Mouse (Mus musculus) olfactory bulb, adult 2 months (tissue): ENCODE data around the gene Bcas3. TPM values are rescaled to one million over a fixed set of nuclear protein-coding genes. Genes with fewer than 3 reads are reported as not detected.

Experiments used
- H3K27ac ChIP-seq: fragments of 200-500 bp; 2 replicates; pipeline ENCODE4 v1.5.1; 2012; ENCODE audit warnings: low read depth, low read length; ENCODE audit not compliant: insufficient read depth
- H3K4me1 ChIP-seq: fragments of 200-500 bp; 2 replicates; pipeline ENCODE4 v1.6.1; 2012; ENCODE audit warnings: low read length; ENCODE audit not compliant: control insufficient read depth, insufficient read depth
- H3K4me3 ChIP-seq: fragments of 200-500 bp; 2 replicates; pipeline ENCODE4 v1.5.1; 2012; ENCODE audit warnings: mild to moderate bottlenecking, low read depth, low read length, moderate library complexity; ENCODE audit not compliant: insufficient read depth
- CTCF ChIP-seq: fragments of 200-500 bp; IDR thresholded peaks from 2 replicates; pipeline ENCODE4 v1.5.1; 2012; ENCODE audit warnings: low read depth, mild to moderate bottlenecking, low read length, moderate library complexity; ENCODE audit not compliant: insufficient read depth
- POLR2A ChIP-seq: fragments of 200-500 bp; IDR thresholded peaks from 2 replicates; pipeline ENCODE4 v1.6.1; 2012; ENCODE audit warnings: mild to moderate bottlenecking, low read depth, low read length, moderate library complexity; ENCODE audit not compliant: insufficient read depth
- WGBS: fragments of 180-500 bp; shearing (Covaris S2); methylation state at CpG from one replicate; pipeline ENCODE4 v1.1.7; 2018; 5-methylcytosine and 5-hydroxymethylcytosine counted together
- polyA plus RNA-seq: library from polyadenylated mRNA; stranded (reverse); fragments of >200 nt; gene quantifications from 2 replicates; pipeline ENCODE4 v1.2.4, GENCODE M21; 2012; ENCODE audit warnings: low replicate concordance; ENCODE audit not compliant: missing spikeins, insufficient read depth, insufficient read length

The Bcas3 gene
- polyA plus RNA-seq, 1 experiment, result not detected

DNA sequence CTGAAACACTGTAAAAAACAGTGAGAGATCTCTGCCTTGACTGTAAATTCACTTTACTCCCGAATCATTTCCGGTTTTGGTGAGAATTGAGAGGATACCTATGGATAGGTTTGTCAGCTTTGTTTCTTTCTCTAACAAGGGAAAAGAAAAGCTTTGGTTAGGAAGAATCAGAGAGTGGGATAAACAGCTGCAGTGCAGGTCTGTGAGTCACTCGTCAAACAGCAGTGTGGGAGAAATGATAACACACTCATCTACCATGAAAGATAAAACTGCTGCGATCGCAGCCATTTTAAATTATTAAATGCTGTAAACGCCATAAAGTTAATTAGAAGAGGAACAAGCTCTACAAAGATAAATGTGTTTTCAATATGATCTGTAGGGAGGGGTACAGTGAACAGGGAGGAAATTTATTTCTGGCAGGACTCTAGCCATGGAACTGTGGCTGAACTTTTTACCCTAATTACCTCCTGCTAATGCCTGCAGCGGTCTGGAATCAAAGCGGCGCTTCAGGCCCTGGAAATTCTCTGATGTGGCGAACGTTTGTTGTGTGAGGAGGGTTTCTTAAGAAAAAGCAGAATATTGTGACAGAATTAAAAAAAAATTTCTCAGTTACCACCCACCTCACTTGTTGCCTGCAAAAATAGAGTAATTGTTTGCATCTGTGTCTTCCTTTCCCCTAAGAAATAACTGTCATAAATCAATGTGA, 77.9 kb downstream of the Bcas3 start:
- 40% methylated on average over 11 of the region's 11 CpGs for WGBS
- Histone ChIP-seq H3K4me1 (peaks cover 4% of the 10 kb centered on the region; the same call in 1 of the 2 replicates), H3K4me3 (no peak overlapping the region), H3K27ac (no peak overlapping the region)
- TF ChIP-seq CTCF (no peak), POLR2A (no peak)

DNA sequence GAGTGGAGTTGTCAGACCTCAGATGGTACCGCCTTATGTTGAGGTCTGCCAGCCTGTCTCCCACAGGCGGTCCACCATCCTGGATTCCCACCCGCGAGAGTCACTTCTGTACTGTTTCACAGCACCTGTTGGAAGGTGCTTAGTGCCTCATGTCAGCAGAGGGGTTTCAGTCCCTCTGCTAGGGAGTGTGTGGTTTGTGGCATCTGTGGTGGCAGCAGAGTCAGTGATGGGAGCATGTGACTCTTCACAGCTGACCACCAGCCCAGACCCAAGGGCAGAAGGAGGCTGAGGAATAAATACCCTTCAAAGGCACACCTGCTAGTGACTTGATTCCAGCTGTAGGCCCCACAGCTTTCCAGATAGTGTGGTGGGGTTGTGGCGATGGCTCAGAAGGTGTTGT, 94.4 kb downstream of the Bcas3 start:
- no peak for TF ChIP-seq CTCF
- TF ChIP-seq POLR2A, result no peak
- H3K4me1 ChIP-seq, result no peaks in the 10 kb centered on the region
- H3K4me3 ChIP-seq, result no peak overlapping the region
- H3K27ac ChIP-seq, result no peak overlapping the region
- 95% methylated on average over 5 of the region's 5 CpGs for WGBS

DNA sequence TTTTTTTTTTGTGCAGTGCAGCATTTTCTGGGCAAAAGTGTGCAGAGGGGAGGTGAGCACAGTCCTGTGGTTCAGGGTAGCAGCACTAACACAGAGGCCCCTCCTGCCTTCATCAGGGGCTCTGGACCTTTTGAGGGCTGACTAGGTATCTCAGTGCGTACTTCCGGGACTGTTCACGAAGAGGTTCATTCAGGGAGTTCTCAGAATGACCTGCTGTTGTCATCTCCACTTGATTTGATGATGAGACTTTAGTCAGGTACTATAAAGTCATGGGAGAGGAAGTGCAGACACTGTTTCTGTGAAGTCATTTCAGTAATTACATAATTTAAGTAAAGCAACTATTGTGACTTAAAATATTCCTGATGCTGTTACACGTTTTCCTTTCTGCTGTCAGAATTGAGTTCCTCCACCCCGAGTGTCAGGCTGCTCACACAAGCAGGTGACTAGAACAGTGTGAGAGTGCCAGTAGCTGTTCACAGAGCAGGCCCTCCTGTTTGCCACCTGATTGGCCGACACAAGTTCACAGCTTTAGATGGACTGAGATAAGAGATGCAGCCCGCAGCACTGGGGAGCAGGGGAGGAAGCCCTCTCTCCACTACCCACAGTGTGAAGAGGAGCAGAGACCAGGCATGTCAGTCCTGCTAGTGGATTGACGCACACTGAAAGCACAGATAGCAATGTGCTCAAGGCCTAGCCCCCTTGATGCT, 100.8 kb downstream of the Bcas3 start:
- Histone ChIP-seq H3K4me1 (no peaks in the 10 kb centered on the region), H3K27ac (no peak overlapping the region), H3K4me3 (no peak overlapping the region)
- WGBS, result 78% methylated on average over 8 of the region's 8 CpGs
- TF ChIP-seq CTCF (no peak), POLR2A (no peak)

DNA sequence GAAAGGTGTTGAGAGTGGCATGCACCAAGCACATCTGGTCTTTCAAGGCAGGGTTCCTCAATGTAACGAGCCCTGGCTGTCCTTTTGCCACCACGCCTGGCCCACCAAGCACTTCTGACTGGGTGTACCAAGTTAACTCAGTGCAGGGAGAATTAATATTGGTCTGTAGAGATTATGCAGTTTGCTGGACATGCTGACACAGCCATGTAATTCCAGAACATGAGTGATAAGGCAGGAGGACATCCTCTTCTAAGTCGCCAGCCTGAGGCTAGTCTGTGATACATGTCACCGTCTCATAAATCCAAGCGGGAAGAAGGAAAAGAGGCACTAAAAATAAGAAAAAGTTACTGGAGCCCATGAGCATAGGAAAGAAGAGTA, 101.3 kb downstream of the Bcas3 start:
- 94% methylated on average over 5 of the region's 5 CpGs for WGBS
- Histone ChIP-seq H3K4me3 (no peak overlapping the region), H3K27ac (no peak overlapping the region), H3K4me1 (no peaks in the 10 kb centered on the region)
- TF ChIP-seq CTCF (no peak), POLR2A (no peak)

DNA sequence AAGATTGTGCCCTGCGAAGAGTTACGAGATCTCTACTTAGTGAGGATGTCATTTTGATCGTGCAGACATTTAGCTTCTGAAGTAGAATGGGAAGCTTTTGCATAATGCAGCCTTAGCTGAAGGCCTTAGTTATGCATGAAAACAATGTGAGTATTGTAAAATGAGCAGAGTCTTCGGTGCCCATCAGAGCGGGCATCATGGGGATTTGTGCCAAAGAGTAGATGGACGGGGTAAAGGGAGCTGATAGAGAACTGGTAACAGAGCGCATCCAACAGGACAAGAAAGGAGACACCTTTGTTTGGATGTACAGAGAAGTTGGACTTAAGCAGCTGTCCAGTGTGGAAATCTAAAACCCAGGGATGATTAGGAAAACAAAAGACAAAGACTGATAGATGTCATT, 108.6 kb downstream of the Bcas3 start:
- no peaks in the 10 kb centered on the region for H3K4me1 ChIP-seq
- TF ChIP-seq CTCF (no peak), POLR2A (no peak)
- 70% methylated on average over 7 of the region's 7 CpGs for WGBS
- H3K27ac ChIP-seq, result peak overlapping the region; percentile 50; the same call in 1 of the 2 replicates
- no peak overlapping the region for H3K4me3 ChIP-seq

DNA sequence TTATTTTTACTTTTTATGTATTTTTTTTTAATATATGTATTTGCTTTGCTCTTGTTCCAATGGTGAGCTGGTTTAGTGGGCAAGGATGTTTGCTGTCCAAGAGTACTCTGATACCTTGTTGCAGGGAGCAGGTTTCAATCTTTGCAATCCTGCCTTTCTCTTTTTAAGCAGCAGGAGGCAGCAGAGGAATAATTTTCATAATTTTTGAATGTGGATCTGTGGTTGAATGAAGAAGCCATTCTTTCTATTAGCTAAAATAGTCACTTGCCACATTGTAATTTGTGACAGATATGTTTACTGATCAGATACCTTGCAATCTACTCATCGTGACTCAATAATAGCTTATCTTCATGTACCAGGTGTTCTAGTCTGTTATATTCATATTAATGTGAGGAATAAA, 116.6 kb downstream of the Bcas3 start:
- 48% methylated on average over 1 of the region's 1 CpGs for WGBS
- H3K4me1 ChIP-seq, result no peaks in the 10 kb centered on the region
- no peak overlapping the region for H3K4me3 ChIP-seq
- TF ChIP-seq POLR2A, result no peak
- TF ChIP-seq CTCF, result no peak
- H3K27ac ChIP-seq, result no peak overlapping the region

DNA sequence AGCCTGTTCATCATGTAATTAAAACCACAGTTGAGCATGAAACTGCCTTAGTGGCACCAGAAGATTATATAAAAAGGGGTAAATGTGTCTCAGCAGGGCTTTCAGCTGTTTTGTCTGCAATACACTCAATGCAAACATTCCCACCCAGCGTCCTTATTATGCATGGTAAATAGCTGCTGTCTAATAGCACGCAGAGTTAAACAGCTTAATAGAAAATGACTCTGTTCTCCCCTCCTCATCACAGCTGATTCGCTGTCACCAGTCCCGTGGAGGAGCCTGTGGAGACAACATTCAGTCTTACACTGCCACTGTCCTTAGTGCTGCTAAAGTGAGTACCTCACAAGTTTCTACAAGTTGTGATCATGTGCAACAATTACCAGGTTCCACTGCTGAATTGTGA, 117.5 kb downstream of the Bcas3 start:
- Histone ChIP-seq H3K4me1 (no peaks in the 10 kb centered on the region), H3K4me3 (no peak overlapping the region), H3K27ac (no peak overlapping the region)
- 35% methylated on average over 4 of the region's 4 CpGs for WGBS
- TF ChIP-seq POLR2A (no peak), CTCF (no peak)

DNA sequence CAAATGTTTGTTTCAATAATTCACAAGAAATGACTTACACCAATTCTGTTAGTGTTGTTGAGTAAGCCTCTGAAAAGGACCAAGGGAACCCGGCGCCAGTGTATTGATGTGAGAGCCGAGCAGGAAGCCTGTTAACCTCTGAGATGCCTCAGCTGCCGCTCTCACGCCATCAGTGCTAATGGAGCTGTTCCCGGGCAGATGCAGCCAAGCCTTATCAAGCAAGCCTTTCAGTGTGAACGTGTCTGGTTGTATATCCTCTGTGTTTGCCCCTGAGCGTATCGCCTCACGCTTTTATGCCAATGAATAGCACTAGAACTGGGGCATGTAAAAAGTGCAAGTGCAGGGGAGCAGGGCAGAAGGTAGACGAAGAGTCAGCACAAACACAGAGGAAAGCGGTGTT, 121.4 kb downstream of the Bcas3 start:
- Histone ChIP-seq H3K27ac (no peak overlapping the region), H3K4me1 (no peaks in the 10 kb centered on the region), H3K4me3 (no peak overlapping the region)
- TF ChIP-seq POLR2A (no peak), CTCF (no peak)
- WGBS, result 78% methylated on average over 12 of the region's 12 CpGs

DNA sequence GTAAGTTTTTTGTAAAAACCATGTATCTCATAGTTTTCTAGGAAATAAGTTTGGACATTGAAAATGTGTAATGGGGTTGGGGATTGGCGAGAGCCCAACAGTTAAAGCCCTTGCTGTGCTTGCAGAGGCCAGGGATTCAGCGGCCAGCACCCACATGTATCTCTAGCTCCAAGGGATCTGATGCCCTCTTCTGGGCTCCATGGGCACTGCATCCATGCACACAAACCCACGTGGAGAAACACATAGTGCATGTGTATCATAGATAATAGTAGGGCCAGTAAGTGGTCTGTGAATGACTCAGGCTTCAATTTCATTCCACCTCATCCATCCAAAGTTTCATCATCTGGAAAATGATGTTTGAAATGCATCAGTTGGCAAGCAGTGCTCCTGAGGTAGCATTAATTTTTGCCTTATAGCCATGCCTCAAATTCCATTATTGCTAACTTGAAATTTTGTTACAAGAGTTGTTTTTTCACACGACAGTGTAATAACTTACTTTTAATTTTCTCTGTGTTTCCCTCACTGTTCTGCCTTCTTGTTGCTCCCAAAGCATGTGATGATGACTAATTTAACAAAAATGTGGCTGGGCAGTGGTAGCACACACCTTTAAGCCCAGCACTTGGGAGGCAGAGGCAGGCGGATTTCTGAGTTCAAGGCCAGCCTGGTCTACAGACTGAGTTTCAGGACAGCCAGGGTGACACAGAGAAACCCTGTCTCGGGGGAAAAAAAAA, 129.9 kb downstream of the Bcas3 start:
- H3K4me3 ChIP-seq, result no peak overlapping the region
- WGBS, result 79% methylated on average over 6 of the region's 6 CpGs
- H3K4me1 ChIP-seq, result no peaks in the 10 kb centered on the region
- H3K27ac ChIP-seq, result no peak overlapping the region
- no peak for TF ChIP-seq CTCF
- no peak for TF ChIP-seq POLR2A
